In the genomic region with DNA sequence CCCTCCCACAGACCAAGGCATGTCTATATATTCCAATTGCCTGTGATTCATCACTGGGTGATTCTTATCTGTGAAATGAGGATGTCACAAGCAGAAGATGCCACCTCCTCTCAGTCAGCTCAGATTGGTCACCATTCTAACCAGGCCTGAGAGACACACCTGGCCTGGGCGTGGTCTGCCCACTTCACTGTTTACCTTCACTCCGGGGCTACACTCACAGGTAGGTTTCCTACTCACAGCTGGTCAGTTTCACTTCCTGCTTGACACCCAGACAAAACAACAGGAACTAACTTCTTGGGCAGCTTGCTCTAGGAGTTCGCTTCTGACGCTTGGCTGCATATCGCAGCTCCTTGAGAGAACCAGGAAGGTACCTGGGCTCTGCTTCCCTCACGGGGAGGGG, we compare ENCODE assay signal across 1 mouse cellular context.
TF ChIP-seq lines count a peak whose summit lies in the region.

No protein-coding gene starts in this region.

TF ChIP-seq in CH12.LX, 34 proteins besides CTCF, POLR2A, EP300 and RAD21 (continued from another document):
- TF ChIP-seq E2F4 (IDR thresholded peaks at IDR 0.05; ENCODE audit: insufficient replicate concordance, low read depth, low read length) (no peak), ELF1 (IDR thresholded peaks at IDR 0.05; ENCODE audit: low read depth, low read length) (no peak), SMC3 (IDR thresholded peaks at IDR 0.05; ENCODE audit: low read depth, low read length) (no peak), PAX5 (IDR thresholded peaks at IDR 0.05; ENCODE audit: low read length) (no peak)
TF ChIP-seq in CH12.LX: peak in this region for 0.
